Mouse (Mus musculus): ENCODE data around the gene Abcg4. TPM values are rescaled to one million over a fixed set of nuclear protein-coding genes. Genes with fewer than 3 reads are reported as not detected.
"Not testable (repeated sequence)": the region's sequence is repeated elsewhere in the genome, so short reads cannot be mapped to it uniquely, and the experiment has no call there.

Gene Abcg4
- polyA plus RNA-seq, 1 experiment from 2014 or later, result 5.5 TPM

DNA sequence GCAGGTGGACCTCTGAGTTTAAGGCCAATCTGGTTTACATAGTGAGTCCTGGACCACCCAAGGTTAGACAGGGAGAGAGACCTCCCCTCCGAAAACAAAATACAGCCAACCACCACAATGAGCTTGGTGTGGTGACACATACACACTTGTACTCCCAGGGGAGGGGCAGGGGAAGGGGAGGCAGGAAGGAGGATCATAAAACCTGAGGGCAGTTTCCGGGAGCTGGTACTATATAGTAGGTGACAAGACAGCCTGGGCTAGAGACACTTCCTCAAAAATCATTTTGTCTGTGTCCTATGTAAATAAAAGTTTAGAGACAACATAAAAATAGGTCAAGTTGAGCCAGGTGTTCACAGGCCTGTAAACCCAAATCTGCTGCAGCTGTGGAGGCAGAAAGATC is 18.8 kb upstream of the Abcg4 start:
- Histone ChIP-seq H3K36me3 (peaks cover 10% of the 10 kb centered on the region), H3K9ac (no peak overlapping the region), H3K27me3 (no peaks in the 10 kb centered on the region), H3K4me1 (peaks cover 14% of the 10 kb centered on the region), H3K4me3 (replicated peaks) (no peak overlapping the region), H3K9me3 (replicated peaks) (no peaks in the 10 kb centered on the region), H3K4me2 (replicated peaks) (no peak overlapping the region), H3K27ac (replicated peaks) (no peak overlapping the region)
- ATAC-seq (ENCODE audit: insufficient number of reproducible peaks, low FRiP score, low TSS enrichment, low read depth), result no peak
- WGBS, result 93% methylated on average over 2 of the region's 2 CpGs

DNA sequence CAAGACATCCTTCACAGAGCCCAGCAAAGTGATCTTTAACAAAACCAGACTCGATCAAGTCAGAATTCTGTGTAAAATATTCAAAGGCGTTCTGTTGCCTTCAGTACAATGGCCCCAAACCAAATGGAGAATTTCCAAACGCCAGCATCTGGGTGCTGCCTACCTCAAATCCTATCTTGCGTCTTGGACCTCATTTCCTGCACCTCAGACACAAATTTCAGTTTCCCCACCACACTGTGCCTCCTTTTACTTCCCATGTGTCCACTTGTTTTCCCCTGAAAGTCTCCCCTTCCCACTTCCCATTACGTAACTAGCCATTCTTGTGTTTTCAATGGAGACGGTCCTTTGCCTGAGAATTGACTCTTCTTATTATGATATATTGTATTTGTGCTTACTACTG is 18.1 kb upstream of the Abcg4 start:
- Histone ChIP-seq H3K9ac (no peak overlapping the region), H3K4me3 (replicated peaks) (no peak overlapping the region), H3K4me1 (peaks cover 14% of the 10 kb centered on the region), H3K27ac (replicated peaks) (no peak overlapping the region), H3K27me3 (no peaks in the 10 kb centered on the region), H3K36me3 (peaks cover 17% of the 10 kb centered on the region), H3K4me2 (replicated peaks) (no peak overlapping the region), H3K9me3 (replicated peaks) (no peaks in the 10 kb centered on the region)
- ATAC-seq (ENCODE audit: insufficient number of reproducible peaks, low FRiP score, low TSS enrichment, low read depth), result no peak
- WGBS, result 87% methylated on average over 6 of the region's 6 CpGs

DNA sequence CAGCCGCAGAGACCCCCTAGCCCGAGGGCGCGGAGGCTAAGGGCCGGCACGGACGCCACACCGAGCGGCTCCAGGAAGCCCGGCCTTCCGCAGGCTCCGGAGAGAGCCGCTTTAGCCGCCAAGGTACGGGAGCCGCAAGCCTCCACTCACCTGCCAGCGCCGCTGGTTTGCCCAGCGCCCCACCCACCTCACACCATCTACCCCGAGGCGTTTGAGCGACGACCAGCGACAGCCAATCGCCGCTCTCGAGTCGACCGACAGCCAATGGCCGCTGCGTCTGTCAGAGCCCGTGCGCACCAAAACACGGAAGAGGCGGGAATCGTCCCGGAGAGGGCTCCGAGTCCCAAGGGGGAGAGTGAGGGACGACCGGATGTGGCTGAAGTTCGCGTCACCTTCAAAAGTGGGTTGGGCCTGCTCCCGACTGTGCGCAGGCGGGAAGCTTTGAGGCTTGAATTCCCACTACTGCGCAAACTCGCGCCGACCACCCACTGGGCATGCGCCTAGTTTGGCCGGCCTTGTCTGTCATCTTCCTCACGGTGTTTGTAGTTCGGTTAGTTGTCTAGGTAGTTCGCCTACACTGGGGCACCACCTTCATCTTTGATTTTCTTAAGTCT is 17.2 kb upstream of the Abcg4 start, which contains the start of gene Hinfp:
Hinfp (minus strand) TSS at position 206 of the 614 bp plus-strand sequence.
- Histone ChIP-seq H3K27me3 (no peaks in the 10 kb centered on the region), H3K4me3 (replicated peaks) (peak within 1 kb of the TSS; percentile 99), H3K9me3 (replicated peaks) (no peaks in the 10 kb centered on the region), H3K27ac (replicated peaks) (peak within 1 kb of the TSS; percentile 85), H3K4me1 (peaks cover 9% of the 10 kb centered on the region), H3K36me3 (peaks cover 17% of the 10 kb centered on the region), H3K9ac (peak within 1 kb of the TSS; percentile 92), H3K4me2 (replicated peaks) (peak within 1 kb of the TSS; percentile 55)
- under 1% methylated on average over 54 of the region's 54 CpGs for WGBS
- peak; percentile 99 for ATAC-seq (ENCODE audit: insufficient number of reproducible peaks, low FRiP score, low TSS enrichment, low read depth)

DNA sequence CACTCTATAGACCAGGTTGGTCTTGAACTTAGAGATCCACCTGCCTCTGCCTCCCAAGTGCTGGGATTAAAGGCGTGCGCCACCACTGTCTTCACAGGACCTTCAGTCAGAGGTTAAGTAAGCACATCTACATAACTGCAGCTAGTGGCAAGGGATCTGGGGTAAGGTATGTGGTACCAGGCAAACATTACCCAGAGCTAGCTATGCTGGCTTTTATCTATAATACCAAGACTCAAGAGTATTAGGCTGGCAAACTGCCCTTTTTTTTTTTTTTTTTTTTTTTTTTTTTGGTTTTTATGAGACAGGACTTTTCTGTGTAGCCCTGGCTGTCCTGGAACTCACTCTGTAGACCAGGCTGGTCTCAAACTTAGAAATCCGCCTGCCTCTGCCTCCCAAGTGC is 11.6 kb upstream of the Abcg4 start:
- peaks cover 66% of the 10 kb centered on the region for H3K36me3 ChIP-seq
- 95% methylated on average over 3 of the region's 3 CpGs for WGBS
- H3K4me1 ChIP-seq; H3K27ac ChIP-seq (replicated peaks); ATAC-seq (ENCODE audit: insufficient number of reproducible peaks, low FRiP score, low TSS enrichment, low read depth); H3K4me2 ChIP-seq (replicated peaks); H3K9ac ChIP-seq; H3K4me3 ChIP-seq (replicated peaks); H3K9me3 ChIP-seq (replicated peaks); H3K27me3 ChIP-seq: not testable (repeated sequence)

DNA sequence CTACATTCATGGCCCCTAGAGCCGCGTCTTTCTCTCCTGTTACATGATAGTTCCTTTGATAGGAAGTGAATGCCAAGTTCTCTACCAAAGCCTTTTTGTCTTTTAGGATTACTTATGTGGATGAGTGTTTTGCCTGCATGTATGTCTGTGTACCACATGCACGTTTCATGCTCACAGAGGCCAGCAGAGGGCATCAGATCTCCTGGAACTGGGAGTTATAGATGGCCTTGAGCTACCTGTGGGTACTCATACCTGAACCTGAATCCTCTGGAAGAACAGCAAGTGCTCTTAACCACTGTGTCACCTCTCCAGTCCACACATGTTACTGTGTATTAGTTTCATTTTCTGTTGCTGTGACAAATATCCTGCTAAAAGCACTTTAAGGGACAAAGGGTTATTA is 4.1 kb upstream of the Abcg4 start:
- H3K9me3 ChIP-seq (replicated peaks), result no peaks in the 10 kb centered on the region
- H3K4me1 ChIP-seq, result peaks cover 15% of the 10 kb centered on the region
- peaks cover 64% of the 10 kb centered on the region for H3K36me3 ChIP-seq
- 71% methylated on average over 3 of the region's 3 CpGs for WGBS
- no peak overlapping the region for H3K4me3 ChIP-seq (replicated peaks)
- ATAC-seq (ENCODE audit: insufficient number of reproducible peaks, low FRiP score, low TSS enrichment, low read depth), result no peak
- no peak overlapping the region for H3K9ac ChIP-seq
- no peak overlapping the region for H3K4me2 ChIP-seq (replicated peaks)
- H3K27ac ChIP-seq (replicated peaks), result no peak overlapping the region
- peaks cover 16% of the 10 kb centered on the region for H3K27me3 ChIP-seq

DNA sequence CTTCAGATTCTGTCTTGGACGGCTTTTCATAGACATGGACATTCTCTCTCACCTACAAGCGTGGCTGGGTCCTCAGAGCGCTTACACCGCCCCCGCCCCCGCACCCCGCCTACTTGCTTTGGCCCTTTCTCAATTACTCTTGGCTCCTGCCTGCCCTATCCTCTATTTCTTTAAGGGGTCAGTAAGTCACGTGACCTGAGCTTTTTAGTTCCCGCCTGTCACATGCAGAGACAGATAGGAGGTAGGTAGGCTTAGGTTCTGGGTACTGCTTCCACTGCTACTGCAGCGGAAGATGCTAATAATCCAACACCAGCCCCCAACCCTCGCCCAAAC is 510 bp upstream of the Abcg4 start:
- Histone ChIP-seq H3K9me3 (replicated peaks) (no peaks in the 10 kb centered on the region), H3K4me3 (replicated peaks) (no peak overlapping the region), H3K9ac (no peak overlapping the region), H3K36me3 (peaks cover 33% of the 10 kb centered on the region), H3K27me3 (peaks cover 23% of the 10 kb centered on the region), H3K4me2 (replicated peaks) (peak overlapping the region; percentile 93; the same call in 1 of the 2 replicates), H3K4me1 (peaks cover 26% of the 10 kb centered on the region), H3K27ac (replicated peaks) (no peak overlapping the region)
- no peak for ATAC-seq (ENCODE audit: insufficient number of reproducible peaks, low FRiP score, low TSS enrichment, low read depth)
- 11% methylated on average over 11 of the region's 11 CpGs for WGBS

DNA sequence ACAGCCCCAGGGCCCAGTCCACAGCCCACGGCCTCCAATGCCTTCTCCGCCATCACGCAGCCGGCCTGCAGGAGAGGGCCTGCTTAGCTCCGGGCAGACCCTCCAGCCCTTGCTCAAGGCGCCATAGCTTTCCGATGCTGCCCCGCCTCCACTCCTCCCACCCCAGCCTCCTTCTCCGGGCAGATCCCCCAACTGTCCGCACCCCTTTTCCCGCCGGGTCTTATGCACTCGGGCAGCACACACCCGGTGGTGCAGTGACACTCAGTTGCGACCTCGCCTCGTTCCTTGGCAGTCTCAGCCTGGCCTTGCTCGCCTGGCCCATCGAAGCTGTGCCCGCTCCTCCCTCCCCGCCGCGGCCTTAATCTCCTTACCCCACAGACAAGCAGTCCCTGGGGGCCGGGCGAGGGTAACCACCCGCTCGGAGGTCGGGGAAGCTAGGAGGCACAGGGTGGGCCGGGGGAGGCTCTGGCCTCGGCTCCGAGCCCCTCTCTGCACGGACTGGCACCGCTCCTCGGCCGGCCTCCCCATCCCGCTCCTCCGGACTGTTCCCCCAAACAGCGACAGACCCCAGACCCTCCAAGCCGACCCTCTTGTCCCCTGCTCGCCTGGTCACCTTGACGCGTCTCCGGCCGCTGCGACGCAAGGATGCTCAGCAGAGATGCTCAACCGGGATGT is 877 bp downstream of the Abcg4 start:
- H3K4me2 ChIP-seq (replicated peaks), result peak overlapping the region; percentile 93
- no peak overlapping the region for H3K27ac ChIP-seq (replicated peaks)
- under 1% methylated on average over 46 of the region's 47 CpGs for WGBS
- peaks cover 19% of the 10 kb centered on the region for H3K36me3 ChIP-seq
- H3K4me1 ChIP-seq, result peaks cover 26% of the 10 kb centered on the region
- H3K9ac ChIP-seq, result peak overlapping the region; percentile 65
- H3K27me3 ChIP-seq, result peaks cover 23% of the 10 kb centered on the region
- peak overlapping the region; percentile 62 for H3K4me3 ChIP-seq (replicated peaks)
- peak; percentile 46; the same call in 1 of the 2 replicates for ATAC-seq (ENCODE audit: insufficient number of reproducible peaks, low FRiP score, low TSS enrichment, low read depth)
- H3K9me3 ChIP-seq (replicated peaks), result no peaks in the 10 kb centered on the region

DNA sequence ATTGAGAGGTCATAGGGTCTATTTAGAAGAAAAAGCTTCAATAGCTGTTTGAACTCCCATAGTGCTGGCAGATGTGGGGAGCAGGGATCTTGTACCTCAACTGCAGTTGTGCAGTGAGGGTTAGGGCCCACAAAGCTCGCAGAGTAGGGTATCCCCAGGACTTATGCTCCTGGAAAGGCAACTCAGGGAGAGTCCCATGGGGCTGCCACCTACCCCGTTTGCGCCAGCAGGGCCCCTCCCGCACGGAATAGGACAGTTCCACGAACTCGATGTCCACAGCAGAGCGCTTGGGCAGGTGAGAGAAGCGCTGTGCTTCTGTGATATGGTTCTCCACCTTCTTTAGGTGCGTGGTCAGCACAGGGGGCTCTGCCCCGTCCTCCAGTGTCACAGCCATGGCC is 1.4 kb downstream of the Abcg4 start:
- Histone ChIP-seq H3K4me3 (replicated peaks) (peak overlapping the region; percentile 62), H3K27me3 (peaks cover 23% of the 10 kb centered on the region), H3K4me1 (peaks cover 26% of the 10 kb centered on the region), H3K9ac (peak overlapping the region; percentile 65), H3K9me3 (replicated peaks) (no peaks in the 10 kb centered on the region), H3K36me3 (peaks cover 15% of the 10 kb centered on the region), H3K27ac (replicated peaks) (no peak overlapping the region), H3K4me2 (replicated peaks) (peak overlapping the region; percentile 93)
- ATAC-seq (ENCODE audit: insufficient number of reproducible peaks, low FRiP score, low TSS enrichment, low read depth), result peak; percentile 40; the same call in 1 of the 2 replicates
- 8% methylated on average over 11 of the region's 11 CpGs for WGBS

DNA sequence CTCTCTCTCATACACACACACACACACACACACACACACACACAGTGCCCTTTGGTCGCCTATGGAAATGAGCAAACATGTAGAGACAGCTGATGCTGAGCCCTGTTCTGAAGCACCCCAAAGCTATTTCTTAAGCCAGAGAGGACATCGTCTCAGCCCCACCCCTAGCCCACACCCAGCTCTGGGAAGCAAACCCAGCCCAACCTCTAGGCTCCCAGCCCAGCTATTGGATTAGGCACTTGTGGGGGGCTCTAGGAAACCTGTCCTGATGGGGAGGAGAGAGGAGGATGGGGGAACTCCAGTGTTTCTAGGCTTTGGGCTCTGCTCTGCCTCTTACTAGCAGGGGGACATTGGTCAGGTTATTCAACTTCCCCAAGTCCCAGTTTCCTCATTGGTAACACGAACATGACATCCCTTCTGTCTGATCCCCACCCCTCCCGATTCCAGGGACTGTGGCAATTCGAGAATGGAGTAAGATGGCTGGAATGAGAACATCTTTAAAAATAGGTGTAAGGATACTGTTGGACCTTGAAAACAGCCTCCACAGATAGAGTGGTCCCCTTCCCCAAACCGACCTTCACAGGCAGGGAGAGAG is 2.1 kb downstream of the Abcg4 start:
- Histone ChIP-seq H3K9me3 (replicated peaks) (no peaks in the 10 kb centered on the region), H3K27ac (replicated peaks) (no peak overlapping the region), H3K4me1 (peaks cover 26% of the 10 kb centered on the region), H3K27me3 (peaks cover 23% of the 10 kb centered on the region), H3K4me2 (replicated peaks) (no peak overlapping the region; the same call in 1 of the 2 replicates), H3K4me3 (replicated peaks) (no peak overlapping the region), H3K9ac (no peak overlapping the region), H3K36me3 (peaks cover 10% of the 10 kb centered on the region)
- 9% methylated on average over 6 of the region's 6 CpGs for WGBS
- ATAC-seq (ENCODE audit: insufficient number of reproducible peaks, low FRiP score, low TSS enrichment, low read depth), result no peak

DNA sequence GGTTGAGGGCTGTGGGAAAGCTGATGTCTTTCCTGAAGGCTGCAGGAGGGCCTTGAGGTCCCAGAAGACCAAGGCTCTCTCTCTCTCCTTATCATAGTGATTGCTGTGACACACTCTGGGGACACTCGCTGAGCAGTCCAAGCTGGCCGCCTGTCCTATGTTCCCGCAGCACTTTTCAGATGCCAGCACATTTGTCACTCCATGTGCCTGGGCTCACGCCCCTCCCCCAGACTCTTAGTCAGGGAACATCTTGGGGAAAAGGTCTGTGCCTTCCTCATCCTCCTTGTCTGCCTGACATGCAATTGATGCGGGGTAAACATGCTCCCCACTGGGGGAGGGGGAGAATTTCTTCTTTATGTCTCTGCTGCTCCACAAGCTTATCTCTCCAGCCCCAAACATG is 5.2 kb downstream of the Abcg4 start:
- no peaks in the 10 kb centered on the region for H3K9me3 ChIP-seq (replicated peaks)
- H3K36me3 ChIP-seq, result peaks cover 4% of the 10 kb centered on the region; the same call in 1 of the 2 replicates
- H3K9ac ChIP-seq, result no peak overlapping the region
- WGBS, result 72% methylated on average over 5 of the region's 5 CpGs
- no peak overlapping the region for H3K4me3 ChIP-seq (replicated peaks)
- no peak overlapping the region for H3K4me2 ChIP-seq (replicated peaks)
- H3K27ac ChIP-seq (replicated peaks), result no peak overlapping the region
- peaks cover 18% of the 10 kb centered on the region for H3K4me1 ChIP-seq
- peaks cover 10% of the 10 kb centered on the region for H3K27me3 ChIP-seq
- no peak for ATAC-seq (ENCODE audit: insufficient number of reproducible peaks, low FRiP score, low TSS enrichment, low read depth)

DNA sequence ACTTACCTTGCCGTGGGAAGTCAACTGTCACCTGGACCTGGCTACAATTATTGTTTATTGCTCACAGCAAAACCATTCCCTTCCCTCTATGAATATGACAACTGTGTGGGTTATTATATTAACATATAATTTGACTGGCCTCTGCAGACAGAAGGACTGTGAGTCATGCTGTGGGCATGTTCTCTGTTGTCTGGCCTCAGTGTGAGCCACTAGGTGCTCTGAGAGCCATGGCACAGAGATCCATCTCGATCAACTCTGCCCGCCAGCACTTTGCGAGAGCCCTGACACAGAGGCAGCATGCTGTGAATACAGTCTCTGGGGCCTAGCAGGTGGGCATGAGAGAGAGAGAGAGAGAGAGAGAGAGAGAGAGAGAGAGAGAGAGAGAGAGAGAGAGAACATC is 18.4 kb downstream of the Abcg4 start:
- H3K27ac ChIP-seq (replicated peaks), result no peak overlapping the region
- no peak overlapping the region for H3K9ac ChIP-seq
- H3K36me3 ChIP-seq, result 0 out of 2 replicates have a peak, but pooled peaks cover 4% of the 10 kb centered on the region
- H3K4me2 ChIP-seq (replicated peaks), result no peak overlapping the region
- 82% methylated on average over 4 of the region's 4 CpGs for WGBS
- no peaks in the 10 kb centered on the region for H3K9me3 ChIP-seq (replicated peaks)
- H3K4me3 ChIP-seq (replicated peaks), result no peak overlapping the region
- ATAC-seq (ENCODE audit: insufficient number of reproducible peaks, low FRiP score, low TSS enrichment, low read depth), result no peak
- H3K4me1 ChIP-seq, result peaks cover 14% of the 10 kb centered on the region
- no peaks in the 10 kb centered on the region for H3K27me3 ChIP-seq

All from embryonic facial prominence, embryonic 15.5 days (tissue).